Mouse (Mus musculus) hematopoietic multipotent progenitor cell, adult 10-12 weeks (in vitro differentiated cells): ENCODE measurements around the gene Vamp8. TPM values are rescaled to one million over a fixed set of nuclear protein-coding genes. Genes with fewer than 3 reads are reported as not detected.

Experiments
- polyA plus RNA-seq: library from polyadenylated mRNA; stranded (reverse); fragments of >175 nt; gene quantifications from 2 replicates; pipeline ENCODE4 v1.2.3, GENCODE M21; 2012; ENCODE audit warnings: low replicate concordance

Gene Vamp8
- 15.4 and 75.0 TPM in 2 replicates for polyA plus RNA-seq

GRCm38 (mm10) chr6:72389941-72390771, at the start of gene Vamp8:
Gene Vamp8, minus strand, starts transcription at chr6:72390703.

DNA sequence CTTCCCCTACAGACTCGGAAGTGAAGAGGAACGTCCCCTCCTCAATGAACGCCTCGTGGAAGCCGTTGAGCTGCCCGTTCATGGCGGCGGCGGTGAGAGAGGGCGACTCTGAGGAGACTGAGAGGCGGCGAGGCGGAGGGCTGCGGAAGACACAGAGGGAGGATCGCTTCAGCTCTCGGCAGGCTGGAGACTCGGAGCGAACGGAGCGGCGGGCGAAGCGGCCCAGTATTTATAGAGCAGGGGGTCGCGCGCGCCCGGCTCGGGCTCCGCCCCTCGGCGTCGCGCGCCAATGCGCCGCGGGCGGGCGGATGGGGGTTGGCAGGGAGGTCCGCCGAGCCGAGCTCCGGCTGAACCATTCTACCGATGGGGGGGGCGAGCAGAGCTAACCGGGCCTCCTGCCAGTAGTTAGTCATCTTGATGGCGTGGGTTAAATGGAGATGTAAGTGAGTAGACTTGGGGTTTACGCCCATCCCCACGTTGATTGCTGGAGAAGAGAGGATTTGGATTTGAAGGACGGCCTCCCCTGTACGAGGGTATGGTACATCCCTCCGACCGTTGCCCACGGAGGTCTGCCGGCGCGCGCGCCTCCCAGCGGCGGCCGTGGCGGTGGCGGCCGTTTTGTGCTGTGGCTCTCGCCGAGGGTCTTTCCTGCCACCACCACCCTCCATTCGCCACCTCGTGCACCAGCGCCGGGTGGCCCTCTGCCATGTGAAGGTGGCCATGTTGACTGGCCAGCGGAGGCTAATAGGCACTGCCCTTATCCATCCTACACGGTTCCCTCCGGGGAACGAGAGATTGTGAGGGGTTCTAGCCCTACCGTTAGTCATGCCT, 49.1 kb upstream of the Vamp8 start, which contains the start of gene Mat2a:
TSS of gene Mat2a (minus strand) at position 204 of the 831 bp plus-strand sequence.

GRCm38 (mm10) chr6:72414076-72414756, 23.7 kb upstream of the Vamp8 start, which contains the start of gene Ggcx:
Gene Ggcx, plus strand, starts transcription at chr6:72414308.

GRCm38 (mm10) chr6:72380131-72380770, 10.3 kb downstream of the Vamp8 start, which contains the start of gene Vamp5:
Gene Vamp5, minus strand, starts transcription at chr6:72380468.

GRCm38 (mm10) chr6:72366844-72367443, 23.6 kb downstream of the Vamp8 start, which contains the start of gene Rnf181:
Gene Rnf181, minus strand, starts transcription at chr6:72366956.

DNA sequence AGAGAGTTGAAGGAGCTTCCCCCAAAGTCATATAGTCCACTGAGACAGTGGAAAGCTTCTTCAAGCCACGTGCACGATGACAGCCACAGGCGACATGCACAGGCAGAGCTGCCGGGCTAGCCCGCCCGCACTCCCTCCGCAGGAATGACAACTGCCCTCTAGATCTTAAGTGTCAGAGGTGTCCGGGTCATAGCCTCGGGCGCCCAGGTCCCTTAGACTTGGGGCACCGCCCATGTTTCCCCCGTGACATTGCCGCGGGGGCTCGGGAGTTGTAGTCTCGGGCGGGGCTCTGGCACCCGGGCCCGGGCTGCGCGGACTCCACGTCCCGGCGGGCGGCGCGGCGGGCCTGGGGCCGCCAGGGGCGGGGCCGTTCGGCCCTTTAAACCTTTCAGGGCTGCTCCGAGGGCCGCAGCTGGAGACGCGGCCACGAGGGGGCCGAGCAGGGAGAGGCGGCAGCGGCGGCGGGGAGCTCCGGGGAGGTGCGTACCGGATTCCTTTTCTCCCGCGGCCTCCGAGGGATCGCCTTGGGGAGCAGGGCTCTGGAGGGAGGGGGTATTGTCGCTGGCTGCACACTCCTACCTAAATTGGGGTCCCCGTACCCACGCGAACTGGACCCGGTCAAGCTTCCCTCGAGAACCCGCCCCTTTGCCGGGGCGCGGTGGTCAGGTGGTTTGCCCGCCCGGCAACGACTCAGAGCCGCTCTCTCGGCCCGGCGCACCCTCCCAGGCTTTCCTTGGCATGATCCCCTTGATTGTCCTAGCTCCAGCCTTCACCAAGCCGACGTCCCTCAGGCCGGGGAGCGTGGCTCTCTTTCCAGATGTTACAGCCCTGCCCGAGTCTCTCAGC, 35.2 kb downstream of the Vamp8 start, which contains the start of gene Tmem150a:
TSS of gene Tmem150a (plus strand) at position 382 of the 846 bp plus-strand sequence.

GRCm38 (mm10) chr6:72347166-72347941, 43.1 kb downstream of the Vamp8 start, which contains the start of gene 0610030E20Rik:
Gene 0610030E20Rik, plus strand, starts transcription at chr6:72347317.

DNA sequence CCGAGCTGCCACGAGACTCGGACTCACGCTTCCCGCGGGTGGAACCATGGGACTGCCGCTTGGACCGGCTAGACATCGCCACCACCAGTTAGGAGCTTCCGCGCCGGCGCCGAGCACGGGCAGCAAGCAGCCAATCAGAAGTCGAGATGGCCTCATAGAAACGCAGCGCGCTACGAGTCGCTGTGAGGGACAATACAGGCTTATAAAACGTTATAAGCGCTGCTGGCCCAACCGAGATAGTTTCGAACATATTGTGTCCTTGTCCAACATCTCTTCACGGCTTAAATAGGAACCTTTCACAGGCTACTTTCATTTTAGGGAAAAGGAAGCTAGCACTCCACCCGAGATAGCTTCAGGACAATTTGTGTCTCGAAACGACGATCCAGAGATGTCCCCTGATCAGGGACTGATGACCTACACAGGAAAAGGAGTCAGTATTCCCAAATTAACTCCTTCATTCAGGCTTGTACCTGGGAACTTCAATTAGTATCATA, 45.4 kb downstream of the Vamp8 start, which contains the start of gene Usp39:
TSS of gene Usp39 (minus strand) at position 111 of the 494 bp plus-strand sequence.

Other genes with a start within 250 kb of the Vamp8 start
- 0.36 and 0.68 TPM in 2 replicates for gene Atoh8, start 155.1 kb downstream of the Vamp8 start, polyA plus RNA-seq
- not detected in 2 replicates for gene Sftpb, start 86.1 kb downstream of the Vamp8 start, polyA plus RNA-seq
- gene Usp39, start 45.5 kb downstream of the Vamp8 start, polyA plus RNA-seq = 9.0 and 13.2 TPM in 2 replicates
- gene 0610030E20Rik, start 43.4 kb downstream of the Vamp8 start, polyA plus RNA-seq = 32.5 and 108 TPM in 2 replicates
- 8.8 and 12.1 TPM in 2 replicates for gene Tmem150a, start 35.3 kb downstream of the Vamp8 start, polyA plus RNA-seq
- gene Rnf181, start 23.7 kb downstream of the Vamp8 start, polyA plus RNA-seq = 18.7 and 133 TPM in 2 replicates
- gene Vamp5, start 10.2 kb downstream of the Vamp8 start, polyA plus RNA-seq = 18.2 and 26.9 TPM in 2 replicates
- 9.0 and 9.6 TPM in 2 replicates for gene Ggcx, start 23.6 kb upstream of the Vamp8 start, polyA plus RNA-seq
- gene Mat2a, start 48.9 kb upstream of the Vamp8 start, polyA plus RNA-seq = 16.0 and 28.7 TPM in 2 replicates
- gene Sh2d6, start 131.0 kb upstream of the Vamp8 start, polyA plus RNA-seq = 0.25 and 0.67 TPM in 2 replicates
- gene Capg, start 153.7 kb upstream of the Vamp8 start, polyA plus RNA-seq = 264 and 513 TPM in 2 replicates
- gene Elmod3, start 207.7 kb upstream of the Vamp8 start, polyA plus RNA-seq = 25.1 and 32.3 TPM in 2 replicates
- gene Retsat, start 207.8 kb upstream of the Vamp8 start, polyA plus RNA-seq = 2.4 and 7.5 TPM in 2 replicates
- 4.2 and 11.9 TPM in 2 replicates for gene Tgoln1, start 226.3 kb upstream of the Vamp8 start, polyA plus RNA-seq